Mouse (Mus musculus) hindbrain, postnatal 0 days (tissue): ENCODE measurements around the gene Stat6. TPM values are rescaled to one million over a fixed set of nuclear protein-coding genes. Genes with fewer than 3 reads are reported as not detected.

Experiments
- ATAC-seq: fragments of 200-750 bp; cut with Nextera tagmentation; 2 replicates; pipeline ENCODE4 v1.8.0; 2017; ENCODE audit warnings: mild to moderate bottlenecking, moderate TSS enrichment, moderate library complexity
- DNase-seq: peaks from one replicate; pipeline ENCODE4 v3.0.0-alpha.2; 2015; ENCODE audit warnings: low spot score
- H3K27ac ChIP-seq: fragments of 300-500 bp; sonication (generic); 2 replicates; pipeline ENCODE4 v1.5.1; 2014; ENCODE audit warnings: mild to moderate bottlenecking
- H3K27me3 ChIP-seq: fragments of 300-500 bp; sonication (generic); 2 replicates; pipeline ENCODE4 v1.6.1; 2014; ENCODE audit warnings: low read length, mixed read lengths; ENCODE audit not compliant: insufficient read depth
- H3K36me3 ChIP-seq: fragments of 300-500 bp; sonication (generic); 2 replicates; pipeline ENCODE4 v1.6.1; 2014; ENCODE audit warnings: low read length, mixed read lengths; ENCODE audit not compliant: insufficient read depth
- H3K4me1 ChIP-seq: fragments of 300-500 bp; sonication (generic); 2 replicates; pipeline ENCODE4 v1.6.1; 2014; ENCODE audit warnings: antibody characterized with exemption, low read length, mixed read lengths; ENCODE audit not compliant: insufficient read depth
- H3K4me2 ChIP-seq: fragments of 300-500 bp; sonication (generic); 2 replicates; pipeline ENCODE4 v1.6.1; 2014; ENCODE audit warnings: low read depth, mild to moderate bottlenecking, low read length, moderate library complexity, mixed read lengths
- H3K4me3 ChIP-seq: fragments of 300-500 bp; sonication (generic); 2 replicates; pipeline ENCODE4 v1.5.1; 2014; ENCODE audit warnings: low read length
- H3K9ac ChIP-seq: fragments of 300-500 bp; sonication (generic); replicated peaks from 2 replicates; pipeline ENCODE4 v1.6.1; 2014; ENCODE audit warnings: mild to moderate bottlenecking, low read length, moderate library complexity, mixed read lengths
- H3K9me3 ChIP-seq: fragments of 300-500 bp; sonication (generic); 2 replicates; pipeline ENCODE4 v1.6.1; 2016; ENCODE audit warnings: low read length, mixed read lengths
- CTCF ChIP-seq: IDR thresholded peaks from 2 replicates; pipeline ENCODE4 v1.5.1; 2016; ENCODE audit warnings: antibody characterized with exemption, control low read depth, low read depth
- WGBS: fragments of 180-500 bp; shearing (Covaris S2); extraction: QIAGEN DNeasy Blood & Tissue Kit; methylation state at CpG from one replicate; pipeline ENCODE4 v1.1.7; 2014; 5-methylcytosine and 5-hydroxymethylcytosine counted together
- polyA plus RNA-seq: library from polyadenylated mRNA; unstranded; fragments of >200 nt; fragmentation: Nextera tagmentation; extraction: Ambion mirVana; gene quantifications from 2 replicates; pipeline ENCODE4 v1.2.1, GENCODE M21; 2015
- total RNA-seq: library from RNA; depleted of rRNA; stranded (reverse); fragments of >200 nt; gene quantifications from 2 replicates; pipeline ENCODE4 v1.2.3, GENCODE M21; 2014

The Stat6 gene
- total and polyA plus RNA-seq, 2 experiments from 2014 or later, result 4.7 to 5.3 TPM

DNA sequence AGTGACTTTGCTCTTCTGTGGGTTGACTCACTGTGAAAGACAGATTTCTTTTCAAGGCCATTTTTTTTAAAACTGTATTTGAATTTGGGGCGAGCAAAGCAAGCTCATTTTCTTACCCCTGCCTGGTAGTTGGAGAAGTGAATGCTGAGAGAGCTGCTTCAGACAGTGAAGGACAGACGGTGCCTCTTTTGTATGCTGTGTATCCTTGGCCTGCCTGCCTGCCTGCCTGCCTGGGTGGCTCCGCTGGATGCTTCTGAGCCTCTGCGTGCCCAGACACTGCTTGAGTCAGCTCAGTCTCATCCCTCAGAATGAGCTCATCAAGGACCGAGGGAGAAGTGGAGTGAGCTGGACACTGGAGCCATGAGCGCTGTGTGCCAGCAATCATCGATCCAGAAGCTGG lies 56.2 kb downstream of the Stat6 start:
- Histone ChIP-seq H3K36me3 (peaks cover 10% of the 10 kb centered on the region; the same call in 1 of the 2 replicates), H3K27ac (no peak overlapping the region), H3K4me1 (no peaks in the 10 kb centered on the region), H3K4me3 (no peak overlapping the region), H3K27me3 (no peaks in the 10 kb centered on the region), H3K9ac (no peak overlapping the region), H3K4me2 (no peak overlapping the region), H3K9me3 (no peaks in the 10 kb centered on the region)
- no peak for TF ChIP-seq CTCF
- WGBS, result 86% methylated on average over 7 of the region's 7 CpGs
- DNase-seq (no peak), ATAC-seq (no peak)

DNA sequence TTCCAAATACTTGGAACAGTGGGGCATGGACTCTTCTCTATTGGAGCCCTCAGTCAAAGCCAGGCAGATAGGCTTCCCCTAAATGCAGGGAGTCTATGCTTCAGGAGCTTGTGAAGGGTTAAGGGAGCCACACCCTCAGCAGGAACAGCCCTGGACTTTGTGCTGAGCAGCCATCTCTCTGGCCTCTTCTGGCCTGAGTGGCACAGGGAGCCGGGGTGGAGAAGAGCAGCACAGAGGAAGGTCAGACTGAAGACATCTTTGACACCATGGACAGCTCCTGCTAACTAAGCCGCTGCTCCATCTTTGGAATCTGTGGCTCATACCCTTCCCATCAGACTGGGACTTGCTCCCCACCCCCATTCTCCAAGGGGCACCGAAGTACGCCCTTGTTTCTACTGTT lies 60.5 kb downstream of the Stat6 start:
- 59% methylated on average over 4 of the region's 4 CpGs for WGBS
- H3K36me3 ChIP-seq, result no peaks in the 10 kb centered on the region; the same call in 1 of the 2 replicates
- H3K4me1 ChIP-seq, result no peaks in the 10 kb centered on the region

DNA sequence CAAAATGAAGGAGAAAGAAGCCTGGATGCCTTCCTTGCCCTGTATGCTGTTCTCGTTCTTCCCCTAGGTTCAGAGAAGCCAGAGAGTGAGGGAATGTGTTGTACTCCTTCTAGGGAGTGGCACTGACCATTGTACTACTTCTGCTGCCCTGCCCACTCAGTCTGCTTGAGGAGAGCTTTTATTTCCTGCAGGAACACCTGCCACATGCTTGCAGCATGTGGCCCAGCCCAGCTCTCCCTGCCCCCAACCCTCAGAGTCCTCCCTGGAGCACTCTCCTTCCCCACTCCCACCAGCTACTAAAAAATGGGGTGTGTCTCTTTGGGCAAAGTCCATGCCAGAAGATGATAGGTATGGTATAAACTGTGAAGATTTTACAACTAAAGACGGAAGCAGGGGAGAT lies 61.5 kb downstream of the Stat6 start:
- Histone ChIP-seq H3K4me3 (no peak overlapping the region), H3K4me2 (no peak overlapping the region), H3K36me3 (no peaks in the 10 kb centered on the region), H3K9me3 (no peaks in the 10 kb centered on the region), H3K27ac (no peak overlapping the region), H3K27me3 (no peaks in the 10 kb centered on the region), H3K9ac (no peak overlapping the region), H3K4me1 (no peaks in the 10 kb centered on the region)
- WGBS, result 70% methylated on average over 2 of the region's 2 CpGs
- ATAC-seq (no peak), DNase-seq (no peak)
- no peak for TF ChIP-seq CTCF

More for the DNA sequence above, 60.5 kb downstream of the Stat6 start:
- Histone ChIP-seq H3K27ac (no peak overlapping the region), H3K9ac (no peak overlapping the region), H3K4me2 (no peak overlapping the region), H3K9me3 (no peaks in the 10 kb centered on the region), H3K4me3 (no peak overlapping the region), H3K27me3 (no peaks in the 10 kb centered on the region)
- TF ChIP-seq CTCF, result no peak
- ATAC-seq, result no peak
- no peak for DNase-seq

DNA sequence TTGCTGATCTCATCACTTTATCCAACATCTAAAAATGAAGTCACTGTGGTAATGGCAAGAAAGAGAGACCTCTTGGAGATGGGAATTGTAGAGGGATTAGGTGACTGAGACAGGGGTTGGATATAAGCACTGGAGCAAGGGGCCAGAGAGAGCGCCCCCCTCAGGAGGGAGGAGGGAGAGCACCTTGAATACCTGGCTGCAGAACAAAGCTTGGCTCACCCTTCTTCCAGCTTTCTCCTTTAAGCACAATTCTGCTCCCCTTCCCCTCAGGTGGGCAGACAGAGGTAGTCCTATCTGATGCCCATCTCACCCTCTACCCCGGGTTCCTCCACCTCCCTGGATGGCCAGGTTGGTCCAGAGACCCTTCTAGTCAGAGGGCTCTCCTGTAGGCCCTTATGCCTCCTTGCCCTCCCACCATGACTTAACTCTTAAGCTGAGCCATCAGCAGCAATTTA lies 62.0 kb downstream of the Stat6 start, which contains the start of gene Myo1a:
Gene Myo1a (plus strand): TSS at position 405 of the 455 bp plus-strand sequence.
- no peak within 1 kb of the TSS for H3K9ac ChIP-seq
- DNase-seq, result no peak
- no peak within 1 kb of the TSS for H3K4me2 ChIP-seq
- no peaks in the 10 kb centered on the region for H3K27me3 ChIP-seq
- H3K36me3 ChIP-seq, result no peaks in the 10 kb centered on the region
- no peak within 1 kb of the TSS for H3K4me3 ChIP-seq
- ATAC-seq, result no peak
- no peaks in the 10 kb centered on the region for H3K9me3 ChIP-seq
- no peak within 1 kb of the TSS for H3K27ac ChIP-seq
- WGBS, result 76% methylated on average over 2 of the region's 2 CpGs
- no peak for TF ChIP-seq CTCF
- H3K4me1 ChIP-seq, result no peaks in the 10 kb centered on the region

DNA sequence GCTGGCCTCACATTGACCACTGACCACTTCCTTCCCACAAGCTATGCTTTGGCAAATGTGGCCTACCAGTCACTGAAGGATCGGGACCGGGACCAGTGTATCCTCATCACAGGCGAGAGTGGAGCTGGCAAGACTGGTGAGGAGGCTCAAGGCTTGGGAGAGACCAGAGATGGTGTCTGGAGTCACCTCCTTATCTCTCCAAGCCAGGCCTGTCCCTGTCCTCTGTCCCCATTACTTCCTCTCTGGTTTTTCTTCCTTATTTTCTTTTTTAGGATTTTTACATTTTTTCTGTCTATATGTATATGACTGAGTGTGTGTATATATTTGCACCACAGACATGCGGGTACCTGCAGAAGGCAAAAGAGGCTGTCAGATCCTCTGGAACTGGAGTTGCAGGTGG lies 63.0 kb downstream of the Stat6 start:
- Histone ChIP-seq H3K9ac (no peak overlapping the region), H3K9me3 (no peaks in the 10 kb centered on the region), H3K4me3 (no peak overlapping the region), H3K4me1 (no peaks in the 10 kb centered on the region), H3K27ac (no peak overlapping the region), H3K27me3 (no peaks in the 10 kb centered on the region), H3K36me3 (no peaks in the 10 kb centered on the region), H3K4me2 (no peak overlapping the region)
- no peak for TF ChIP-seq CTCF
- WGBS, result 94% methylated on average over 4 of the region's 4 CpGs
- ATAC-seq, result no peak
- no peak for DNase-seq

DNA sequence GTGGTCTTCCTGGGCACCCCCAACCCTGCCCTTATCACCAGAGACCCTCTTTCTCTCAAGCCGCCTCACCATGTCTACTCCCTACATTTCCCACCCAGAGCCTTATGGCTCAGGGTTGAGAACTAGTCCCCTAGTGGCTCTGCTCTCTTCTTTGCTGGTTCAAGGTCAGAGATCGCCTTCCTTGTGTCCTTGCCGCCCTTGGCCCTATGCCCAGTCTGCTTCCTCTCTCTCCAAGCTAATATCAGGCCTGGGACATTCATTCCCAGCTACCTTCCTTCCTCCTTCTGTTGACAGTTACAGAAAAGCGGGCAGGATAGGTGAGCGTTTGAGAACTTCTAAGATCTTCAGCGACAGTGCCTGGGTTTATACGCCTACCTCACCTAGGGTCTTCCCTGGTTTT lies 64.9 kb downstream of the Stat6 start:
- no peak overlapping the region for H3K27ac ChIP-seq
- TF ChIP-seq CTCF, result no peak
- no peak for ATAC-seq
- 86% methylated on average over 7 of the region's 7 CpGs for WGBS
- no peak overlapping the region for H3K9ac ChIP-seq
- H3K9me3 ChIP-seq, result no peaks in the 10 kb centered on the region
- no peak overlapping the region for H3K4me2 ChIP-seq
- H3K4me3 ChIP-seq, result no peak overlapping the region
- H3K27me3 ChIP-seq, result no peaks in the 10 kb centered on the region
- no peaks in the 10 kb centered on the region for H3K4me1 ChIP-seq
- no peaks in the 10 kb centered on the region for H3K36me3 ChIP-seq
- no peak for DNase-seq

DNA sequence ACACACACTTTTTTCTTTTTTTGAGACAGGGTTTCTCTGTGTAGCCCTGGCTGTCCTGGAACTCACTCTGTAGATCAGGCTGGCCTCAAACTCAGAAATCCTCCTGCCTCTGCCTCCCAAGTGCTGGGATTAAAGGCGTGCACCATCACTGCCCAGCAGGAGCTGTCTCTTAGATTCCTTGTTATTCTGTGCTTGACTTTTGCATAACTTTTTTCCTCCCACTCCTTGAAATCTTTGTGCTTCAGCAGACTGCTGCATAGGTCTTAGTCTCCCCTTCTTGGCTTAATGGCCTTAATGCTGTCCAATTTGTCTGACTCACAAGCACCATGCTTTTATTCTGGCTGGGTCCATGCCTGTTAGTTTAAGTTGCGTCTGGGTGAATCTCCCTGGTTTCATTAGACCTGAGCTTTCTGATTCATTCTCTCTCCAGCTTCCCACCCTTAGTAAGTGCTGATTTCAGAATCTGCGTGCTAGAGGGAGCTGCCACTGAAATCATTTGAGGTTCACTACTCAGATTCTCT lies 66.1 kb downstream of the Stat6 start:
- no peak for TF ChIP-seq CTCF
- Histone ChIP-seq H3K9ac (no peak overlapping the region), H3K27ac (no peak overlapping the region), H3K4me2 (no peak overlapping the region), H3K4me1 (no peaks in the 10 kb centered on the region), H3K36me3 (no peaks in the 10 kb centered on the region), H3K4me3 (no peak overlapping the region), H3K9me3 (no peaks in the 10 kb centered on the region), H3K27me3 (no peaks in the 10 kb centered on the region)
- DNase-seq, result no peak
- WGBS, result 86% methylated on average over 3 of the region's 3 CpGs
- ATAC-seq, result no peak
